ENCODE assay signal across 8 mouse cellular contexts in genomic region chr6:29985058-29985498, GRCm38 (mm10).
DNase-seq lines count a peak whose midpoint lies in the region; ATAC-seq and TF ChIP-seq lines count a peak whose summit lies in the region.

No protein-coding gene starts in this region.

- peak; percentile 90 for ATAC-seq in hindbrain, postnatal 0 days
- ATAC-seq in megakaryocyte progenitor cell, adult 5-6 weeks (replicated peaks; ENCODE audit: poor library complexity), result peak; percentile 94

- H3K27me3 ChIP-seq in hindbrain, postnatal 0 days (ENCODE audit: insufficient read depth, low read length), result no peaks in the 10 kb centered on the region

- H3K4me2 ChIP-seq in hindbrain, postnatal 0 days (ENCODE audit: low read depth, low read length), result peak overlapping the region; percentile 81

- H3K36me3 ChIP-seq in hindbrain, postnatal 0 days (ENCODE audit: insufficient read depth, low read length), result no peaks in the 10 kb centered on the region

- TF ChIP-seq CTCF in hindbrain, postnatal 0 days (IDR thresholded peaks at IDR 0.05; ENCODE audit: low read depth), result no peak

- no peaks in the 10 kb centered on the region for H3K9me3 ChIP-seq in hindbrain, postnatal 0 days (ENCODE audit: low read length)

- H3K27ac ChIP-seq in hindbrain, postnatal 0 days, result no peak overlapping the region

- H3K9ac ChIP-seq in hindbrain, postnatal 0 days (replicated peaks; ENCODE audit: low read length), result peak overlapping the region; percentile 45; the same call in 1 of the 2 replicates

- peak overlapping the region; percentile 46 for H3K4me3 ChIP-seq in hindbrain, postnatal 0 days (ENCODE audit: low read length)

- under 1% methylated on average over 37 of the region's 37 CpGs for WGBS in hindbrain, postnatal 0 days

- no peaks in the 10 kb centered on the region for H3K4me1 ChIP-seq in hindbrain, postnatal 0 days (ENCODE audit: insufficient read depth, low read length)

- peak; percentile 94 for DNase-seq in adipocyte (ENCODE audit: low spot score)
- DNase-seq in embryo, embryonic 10 days (ENCODE audit: low spot score), result peak; percentile 78
- DNase-seq in gastrocnemius, adult 8-10 months (ENCODE audit: low spot score in 2 of 2), result peak; percentile 86 to 87
- peak; percentile 72 for DNase-seq in hindbrain, postnatal 0 days (ENCODE audit: low spot score)
- peak; percentile 10 to 13 for DNase-seq in left cerebral cortex, adult 8-10 months (ENCODE audit: low spot score in 2 of 2)
- peak; percentile 42 for DNase-seq in right cerebral cortex, postnatal 25 days
- peak; percentile 77 to 85 for DNase-seq in urinary bladder, postnatal 4 days (ENCODE audit: low spot score in 2 of 2)

Comparison
In these comparisons a context has a peak if more than half of its experiments do, and no peak if none do; other contexts are left out.
1. DNase-seq: peak in every context shown above with its lines; median percentile 94 in adipocyte; 86 in gastrocnemius, adult 8-10 months; 81 in urinary bladder, postnatal 4 days; 78 in embryo, embryonic 10 days; 72 in hindbrain, postnatal 0 days; 42 in right cerebral cortex, postnatal 25 days; 12 in left cerebral cortex, adult 8-10 months.